Mouse (Mus musculus) forebrain, embryonic 10.5 days (tissue): ENCODE measurements around the gene Dpp4. TPM values are rescaled to one million over a fixed set of nuclear protein-coding genes. Genes with fewer than 3 reads are reported as not detected.
A peak's percentile ranks its signal among the peaks of the same experiment; 100 is the strongest.

Experiments
- DNase-seq: peaks from one replicate; pipeline ENCODE4 v3.0.0-alpha.2; 2017; ENCODE audit warnings: low spot score; ENCODE audit errors: extremely low spot score
- H3K27ac ChIP-seq: fragments of 300-500 bp; sonication (generic); 2 replicates; pipeline ENCODE4 v1.5.1; 2016; ENCODE audit warnings: mild to moderate bottlenecking
- H3K27me3 ChIP-seq: fragments of 300-500 bp; sonication (generic); 2 replicates; pipeline ENCODE4 v1.6.1; 2016; ENCODE audit warnings: mild to moderate bottlenecking; ENCODE audit not compliant: poor library complexity, severe bottlenecking
- H3K36me3 ChIP-seq: fragments of 300-500 bp; sonication (generic); replicated peaks from 2 replicates; pipeline ENCODE4 v1.6.1; 2016; ENCODE audit warnings: mild to moderate bottlenecking, moderate library complexity
- H3K4me1 ChIP-seq: fragments of 300-500 bp; sonication (generic); 2 replicates; pipeline ENCODE4 v1.6.1; 2016
- H3K4me3 ChIP-seq: fragments of 300-500 bp; sonication (generic); 2 replicates; pipeline ENCODE4 v1.5.1; 2016; ENCODE audit warnings: mild to moderate bottlenecking, moderate library complexity
- H3K9me3 ChIP-seq: fragments of 300-500 bp; sonication (generic); 2 replicates; pipeline ENCODE4 v1.6.1; 2016; ENCODE audit warnings: mild to moderate bottlenecking, moderate library complexity
- WGBS: fragments of 180-500 bp; shearing (Covaris S2); methylation state at CpG from one replicate; pipeline ENCODE4 v1.1.7; 2016; 5-methylcytosine and 5-hydroxymethylcytosine counted together
- polyA plus RNA-seq: library from polyadenylated mRNA; unstranded; fragments of >200 nt; fragmentation: Nextera tagmentation; extraction: Ambion mirVana; gene quantifications from 2 replicates; pipeline ENCODE4 v1.2.1, GENCODE M21; 2016

Gene Dpp4
- polyA plus RNA-seq, 1 experiment from 2014 or later, result 0.42 TPM

- H3K27ac ChIP-seq, result no peak overlapping the region
- H3K4me1 ChIP-seq, result no peaks in the 10 kb centered on the region
- no peaks in the 10 kb centered on the region for H3K36me3 ChIP-seq
- no peaks in the 10 kb centered on the region for H3K27me3 ChIP-seq
- 92% methylated on average over 8 of the region's 8 CpGs for WGBS
- no peak overlapping the region for H3K4me3 ChIP-seq
- H3K9me3 ChIP-seq, result no peaks in the 10 kb centered on the region
- DNase-seq, result no peak
These were observed 19.3 kb upstream of the Dpp4 start for GRCm38 (mm10) chr2:62431245-62431795.

GRCm38 (mm10) chr2:62425941-62426340 lies 13.9 kb upstream of the Dpp4 start:
- DNase-seq, result no peak
- 90% methylated on average over 3 of the region's 3 CpGs for WGBS
- H3K27ac ChIP-seq, result no peak overlapping the region

GRCm38 (mm10) chr2:62423343-62423776 lies 11.3 kb upstream of the Dpp4 start:
- H3K27ac ChIP-seq, result no peak overlapping the region
- no peaks in the 10 kb centered on the region for H3K27me3 ChIP-seq
- no peaks in the 10 kb centered on the region for H3K4me1 ChIP-seq
- 66% methylated on average over 4 of the region's 4 CpGs for WGBS
- no peak overlapping the region for H3K4me3 ChIP-seq
- H3K36me3 ChIP-seq, result no peaks in the 10 kb centered on the region
- DNase-seq, result no peak
- H3K9me3 ChIP-seq, result no peaks in the 10 kb centered on the region

More at GRCm38 (mm10) chr2:62425941-62426340, 13.9 kb upstream of the Dpp4 start:
- H3K36me3 ChIP-seq, result no peaks in the 10 kb centered on the region
- no peaks in the 10 kb centered on the region for H3K27me3 ChIP-seq
- H3K4me1 ChIP-seq, result no peaks in the 10 kb centered on the region
- H3K4me3 ChIP-seq, result no peak overlapping the region
- H3K9me3 ChIP-seq, result no peaks in the 10 kb centered on the region

- H3K9me3 ChIP-seq, result no peaks in the 10 kb centered on the region
- DNase-seq, result no peak
- 79% methylated on average over 6 of the region's 6 CpGs for WGBS
- H3K4me3 ChIP-seq, result no peak overlapping the region
- no peaks in the 10 kb centered on the region for H3K27me3 ChIP-seq
- H3K36me3 ChIP-seq, result no peaks in the 10 kb centered on the region
- H3K4me1 ChIP-seq, result no peaks in the 10 kb centered on the region
- H3K27ac ChIP-seq, result no peak overlapping the region
These were observed 10.7 kb upstream of the Dpp4 start for GRCm38 (mm10) chr2:62422515-62423342.

GRCm38 (mm10) chr2:62421229-62421628 lies 9.2 kb upstream of the Dpp4 start:
- no peaks in the 10 kb centered on the region for H3K9me3 ChIP-seq
- H3K4me3 ChIP-seq, result no peak overlapping the region
- 89% methylated on average over 4 of the region's 4 CpGs for WGBS
- H3K27me3 ChIP-seq, result no peaks in the 10 kb centered on the region
- no peaks in the 10 kb centered on the region for H3K36me3 ChIP-seq
- DNase-seq, result no peak
- no peaks in the 10 kb centered on the region for H3K4me1 ChIP-seq
- H3K27ac ChIP-seq, result no peak overlapping the region

GRCm38 (mm10) chr2:62420045-62420444 lies 8.0 kb upstream of the Dpp4 start:
- DNase-seq, result no peak
- Histone ChIP-seq H3K27ac (no peak overlapping the region), H3K9me3 (no peaks in the 10 kb centered on the region), H3K4me3 (no peak overlapping the region), H3K4me1 (no peaks in the 10 kb centered on the region), H3K27me3 (no peaks in the 10 kb centered on the region), H3K36me3 (no peaks in the 10 kb centered on the region)
- WGBS, result 85% methylated on average over 3 of the region's 3 CpGs

GRCm38 (mm10) chr2:62417233-62417632 lies 5.2 kb upstream of the Dpp4 start:
- Histone ChIP-seq H3K4me1 (no peaks in the 10 kb centered on the region), H3K27ac (no peak overlapping the region), H3K4me3 (no peak overlapping the region), H3K36me3 (no peaks in the 10 kb centered on the region), H3K27me3 (peaks cover 10% of the 10 kb centered on the region), H3K9me3 (no peaks in the 10 kb centered on the region)
- DNase-seq, result no peak
- 82% methylated on average over 1 of the region's 1 CpGs for WGBS

- Histone ChIP-seq H3K4me3 (peak overlapping the region; percentile 57), H3K27ac (peak overlapping the region; percentile 72), H3K4me1 (peaks cover 21% of the 10 kb centered on the region), H3K27me3 (peaks cover 35% of the 10 kb centered on the region), H3K36me3 (no peaks in the 10 kb centered on the region), H3K9me3 (no peaks in the 10 kb centered on the region)
- DNase-seq, result peak; percentile 43
- 6% methylated on average over 47 of the region's 47 CpGs for WGBS
These were observed 585 bp downstream of the Dpp4 start for GRCm38 (mm10) chr2:62411211-62412080.

- no peak overlapping the region for H3K27ac ChIP-seq
- H3K4me3 ChIP-seq, result no peak overlapping the region
- H3K27me3 ChIP-seq, result peaks cover 35% of the 10 kb centered on the region
- H3K9me3 ChIP-seq, result no peaks in the 10 kb centered on the region
- peaks cover 21% of the 10 kb centered on the region for H3K4me1 ChIP-seq
- whole genome bisulfite sequencing, result 39% methylated on average over 4 of the region's 4 CpGs
- no peaks in the 10 kb centered on the region for H3K36me3 ChIP-seq
- no peak for DNase-seq
These were observed 3.3 kb downstream of the Dpp4 start for GRCm38 (mm10) chr2:62408701-62409201.

GRCm38 (mm10) chr2:62408216-62408615 lies 3.8 kb downstream of the Dpp4 start:
- H3K27me3 ChIP-seq, result peaks cover 35% of the 10 kb centered on the region
- no peaks in the 10 kb centered on the region for H3K9me3 ChIP-seq
- no peak overlapping the region for H3K4me3 ChIP-seq
- 83% methylated on average over 5 of the region's 5 CpGs for WGBS
- H3K36me3 ChIP-seq, result no peaks in the 10 kb centered on the region
- no peak overlapping the region for H3K27ac ChIP-seq
- no peak for DNase-seq
- H3K4me1 ChIP-seq, result peaks cover 21% of the 10 kb centered on the region

- H3K27me3 ChIP-seq, result no peaks in the 10 kb centered on the region
- no peaks in the 10 kb centered on the region for H3K9me3 ChIP-seq
- H3K4me3 ChIP-seq, result no peak overlapping the region
- H3K27ac ChIP-seq, result no peak overlapping the region
- H3K4me1 ChIP-seq, result peaks cover 6% of the 10 kb centered on the region; the same call in 1 of the 2 replicates
- no peaks in the 10 kb centered on the region for H3K36me3 ChIP-seq
- 87% methylated on average over 5 of the region's 5 CpGs for WGBS
- DNase-seq, result no peak
These were observed 8.4 kb downstream of the Dpp4 start for GRCm38 (mm10) chr2:62403556-62404135.

GRCm38 (mm10) chr2:62401011-62401410 lies 11.0 kb downstream of the Dpp4 start:
- Histone ChIP-seq H3K27ac (no peak overlapping the region), H3K4me1 (no peaks in the 10 kb centered on the region), H3K9me3 (no peaks in the 10 kb centered on the region), H3K4me3 (no peak overlapping the region), H3K27me3 (no peaks in the 10 kb centered on the region), H3K36me3 (no peaks in the 10 kb centered on the region)
- 89% methylated on average over 6 of the region's 6 CpGs for WGBS
- no peak for DNase-seq
